Mouse (Mus musculus) MEL (cell line): ENCODE results near the gene Fgfr2. TPM values are rescaled to one million over a fixed set of nuclear protein-coding genes. Genes with fewer than 3 reads are reported as not detected.

Experiments used
- DNase-seq: peaks from one replicate; pipeline ENCODE4 v3.0.0; 2011; ENCODE audit warnings: low read depth, low spot score
- H3K27ac ChIP-seq: 2 replicates; pipeline ENCODE4 v1.5.1; 2012; ENCODE audit warnings: low read depth, mild to moderate bottlenecking, control low read depth, low read length, moderate library complexity; ENCODE audit not compliant: control insufficient read depth
- H3K27me3 ChIP-seq, 2 experiments: fragments of 150-350 bp in 1 of 2; sonication (generic) in 1 of 2; 2 replicates each; pipeline ENCODE4 v1.6.1; 2012; ENCODE audit warnings: low read length in 2 of 2, mild to moderate bottlenecking in 2 of 2, improper control_type of control experiment in 1 of 2, moderate library complexity in 1 of 2; ENCODE audit not compliant: insufficient read depth in 2 of 2, control insufficient read depth in 1 of 2
- H3K36me3 ChIP-seq, 2 experiments: 2 replicates each; pipeline ENCODE4 v1.6.1; 2012 to 2014; ENCODE audit warnings: low read length in 2 of 2, improper control_type of control experiment in 1 of 2, inconsistent platforms in 1 of 2, mild to moderate bottlenecking in 1 of 2; ENCODE audit not compliant: insufficient read depth in 2 of 2, control insufficient read depth in 1 of 2
- H3K4me1 ChIP-seq, 2 experiments: fragments of 150-350 bp in 1 of 2; sonication (generic) in 1 of 2; 2 replicates each; pipeline ENCODE4 v1.6.1; 2012; ENCODE audit warnings: low read length in 2 of 2, improper control_type of control experiment in 1 of 2, mild to moderate bottlenecking in 1 of 2; ENCODE audit not compliant: insufficient read depth in 2 of 2, control insufficient read depth in 1 of 2
- H3K4me3 ChIP-seq, 2 experiments: fragments of 150-350 bp in 1 of 2; sonication (generic) in 1 of 2; 2 replicates each; pipeline ENCODE4 v1.5.1; 2012; ENCODE audit warnings: low read depth in 2 of 2, low read length in 2 of 2, mild to moderate bottlenecking in 2 of 2, moderate library complexity in 2 of 2, control low read depth in 1 of 2, improper control_type of control experiment in 1 of 2; ENCODE audit not compliant: control insufficient read depth in 1 of 2, insufficient read depth in 1 of 2
- H3K79me2 ChIP-seq: 2 replicates; pipeline ENCODE4 v1.6.1; 2012; ENCODE audit warnings: mild to moderate bottlenecking, low read length, moderate library complexity; ENCODE audit not compliant: control insufficient read depth, poor library complexity, insufficient read depth
- H3K9ac ChIP-seq: 2 replicates; pipeline ENCODE4 v1.6.1; 2012; ENCODE audit warnings: low read depth, mild to moderate bottlenecking, control low read depth, low read length, moderate library complexity; ENCODE audit not compliant: control insufficient read depth, poor library complexity, severe bottlenecking
- H3K9me3 ChIP-seq: fragments of 150-350 bp; sonication (generic); replicated peaks from 2 replicates; pipeline ENCODE4 v1.6.1; 2012; ENCODE audit warnings: mild to moderate bottlenecking, low read length, improper control_type of control experiment, moderate library complexity; ENCODE audit not compliant: insufficient read depth
- BHLHE40 ChIP-seq: IDR thresholded peaks from 2 replicates; pipeline ENCODE4 v1.6.1; 2012; ENCODE audit warnings: low read depth, mild to moderate bottlenecking, inconsistent platforms, low read length, improper control_type of control experiment, borderline replicate concordance
- CHD1 ChIP-seq: IDR thresholded peaks from 2 replicates; pipeline ENCODE4 v1.6.1; 2012; ENCODE audit warnings: low read depth, mild to moderate bottlenecking, inconsistent platforms, low read length, improper control_type of control experiment
- CHD2 ChIP-seq: IDR thresholded peaks from 2 replicates; pipeline ENCODE4 v1.6.1; 2011; ENCODE audit warnings: low read length, improper control_type of control experiment
- E2F4 ChIP-seq: IDR thresholded peaks from 2 replicates; pipeline ENCODE4 v1.6.1; 2011; ENCODE audit warnings: low read depth, low read length, improper control_type of control experiment, borderline replicate concordance
- EP300 ChIP-seq, 2 experiments: IDR thresholded peaks; 2 replicates each; pipeline ENCODE4 v1.6.1; 2011; ENCODE audit warnings: improper control_type of control experiment in 2 of 2, low read length in 2 of 2, low read depth in 1 of 2, mild to moderate bottlenecking in 1 of 2
- ETS1 ChIP-seq: IDR thresholded peaks from 2 replicates; pipeline ENCODE4 v1.6.1; 2012; ENCODE audit warnings: low read depth, mild to moderate bottlenecking, inconsistent platforms, low read length, improper control_type of control experiment, moderate library complexity
- GABPA ChIP-seq: IDR thresholded peaks from 2 replicates; pipeline ENCODE4 v1.6.1; 2012; ENCODE audit warnings: low read depth, mild to moderate bottlenecking, inconsistent platforms, low read length, improper control_type of control experiment, moderate library complexity
- HCFC1 ChIP-seq: IDR thresholded peaks from 2 replicates; pipeline ENCODE4 v1.6.1; 2012; ENCODE audit warnings: low read depth, mild to moderate bottlenecking, inconsistent platforms, low read length, improper control_type of control experiment, moderate library complexity
- JUND ChIP-seq: IDR thresholded peaks from 2 replicates; pipeline ENCODE4 v1.6.1; 2011; ENCODE audit warnings: low read depth, mild to moderate bottlenecking, improper control_type of control experiment, low read length
- KAT2A ChIP-seq: conservative IDR thresholded peaks from 2 replicates; pipeline ENCODE4 v1.6.1; 2012; ENCODE audit warnings: low read depth, low read length, improper control_type of control experiment, inconsistent platforms
- MAZ ChIP-seq: IDR thresholded peaks from 2 replicates; pipeline ENCODE4 v1.6.1; 2012; ENCODE audit warnings: low read depth, mild to moderate bottlenecking, inconsistent platforms, low read length, improper control_type of control experiment
- MEF2A ChIP-seq: IDR thresholded peaks from 2 replicates; pipeline ENCODE4 v1.6.1; 2014; ENCODE audit warnings: low read depth, mild to moderate bottlenecking, inconsistent platforms, low read length, improper control_type of control experiment; ENCODE audit not compliant: poor library complexity, insufficient replicate concordance, severe bottlenecking; ENCODE audit errors: extremely low read depth
- MXI1 ChIP-seq: IDR thresholded peaks from 2 replicates; pipeline ENCODE4 v1.6.1; 2011; ENCODE audit warnings: mild to moderate bottlenecking, low read depth, low read length, improper control_type of control experiment
- MYC ChIP-seq: IDR thresholded peaks from 2 replicates; pipeline ENCODE4 v1.6.1; 2011; ENCODE audit warnings: low read depth, mild to moderate bottlenecking, low read length, improper control_type of control experiment, moderate library complexity
- NRF1 ChIP-seq: IDR thresholded peaks from 2 replicates; pipeline ENCODE4 v1.6.1; 2014; ENCODE audit warnings: low read depth, mild to moderate bottlenecking, inconsistent platforms, low read length, improper control_type of control experiment, moderate library complexity; ENCODE audit not compliant: poor library complexity, insufficient read depth, severe bottlenecking
- POLR2AphosphoS2 ChIP-seq: IDR thresholded peaks from 2 replicates; pipeline ENCODE4 v1.6.1; 2011; ENCODE audit warnings: low read length, improper control_type of control experiment
- POLR2AphosphoS5 ChIP-seq: IDR thresholded peaks from 2 replicates; pipeline ENCODE4 v1.6.1; 2012; ENCODE audit warnings: low read depth, borderline replicate concordance, mild to moderate bottlenecking, inconsistent platforms, low read length, moderate library complexity, mixed read lengths
- RCOR1 ChIP-seq: IDR thresholded peaks from 2 replicates; pipeline ENCODE4 v1.6.1; 2012; ENCODE audit warnings: low read depth, mild to moderate bottlenecking, inconsistent platforms, low read length, improper control_type of control experiment
- SIN3A ChIP-seq: IDR thresholded peaks from 2 replicates; pipeline ENCODE4 v1.6.1; 2012; ENCODE audit warnings: low read length, improper control_type of control experiment, inconsistent platforms
- SMC3 ChIP-seq: IDR thresholded peaks from 2 replicates; pipeline ENCODE4 v1.6.1; 2011; ENCODE audit warnings: low read depth, low read length, improper control_type of control experiment
- TAL1 ChIP-seq: IDR thresholded peaks from 2 replicates; pipeline ENCODE4 v1.6.1; 2012; ENCODE audit warnings: mild to moderate bottlenecking, inconsistent platforms, low read length, moderate library complexity, mixed read lengths
- TCF12 ChIP-seq: IDR thresholded peaks from 2 replicates; pipeline ENCODE4 v1.6.1; 2014; ENCODE audit warnings: low read depth, mild to moderate bottlenecking, inconsistent platforms, low read length, improper control_type of control experiment, moderate library complexity
- ZKSCAN1 ChIP-seq: IDR thresholded peaks from 2 replicates; pipeline ENCODE4 v1.6.1; 2012; ENCODE audit warnings: low read depth, mild to moderate bottlenecking, inconsistent platforms, low read length, improper control_type of control experiment, moderate library complexity
- ZMIZ1 ChIP-seq: IDR thresholded peaks from 2 replicates; pipeline ENCODE4 v1.6.1; 2012; ENCODE audit warnings: low read depth, mild to moderate bottlenecking, inconsistent platforms, low read length, improper control_type of control experiment, moderate library complexity
- polyA plus RNA-seq, 2 experiments: library from polyadenylated mRNA; stranded (reverse) in 1 of 2; unstranded in 1 of 2; fragments of >175 nt in 1 of 2; fragments of >200 nt in 1 of 2; gene quantifications; 2 replicates each; pipeline versions ENCODE4 v1.2.1 to v1.2.4; 2012; ENCODE audit warnings: low replicate concordance in 2 of 2, low read depth in 1 of 2; ENCODE audit not compliant: insufficient read length in 2 of 2, insufficient read depth in 1 of 2, missing spikeins in 1 of 2
- total RNA-seq: library from RNA; depleted of rRNA; stranded (reverse); fragments of 300-350 nt; gene quantifications from 2 replicates; pipeline ENCODE4 v1.2.3, GENCODE M21; 2012

The Fgfr2 gene
- total and polyA plus RNA-seq, 3 experiments: not detected

DNA sequence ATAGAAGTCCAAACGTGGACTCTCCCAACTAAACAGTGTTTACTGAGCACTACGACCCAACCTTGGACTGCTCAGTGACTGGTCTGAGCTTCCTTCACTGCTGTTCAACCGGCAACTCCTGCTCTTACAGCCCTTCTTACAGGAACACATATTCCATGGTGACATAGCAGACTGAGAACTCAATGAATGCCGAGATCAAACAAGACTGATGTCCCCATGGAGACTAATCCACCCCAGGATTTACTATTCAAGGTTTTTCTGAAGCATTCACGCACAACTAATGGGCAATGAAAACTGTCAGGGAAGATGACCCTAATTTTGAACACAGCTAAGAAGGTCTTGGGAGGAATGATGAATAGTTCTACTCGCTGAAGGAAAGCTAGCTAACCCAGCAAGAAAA lies 2650.5 kb downstream of the Fgfr2 start:
- TF ChIP-seq ETS1 (no peak), KAT2A (no peak), ZMIZ1 (no peak), CHD1 (no peak), TCF12 (no peak), CHD2 (no peak), RCOR1 (no peak), MAZ (no peak), ZKSCAN1 (no peak), MEF2A (no peak), JUND (no peak), NRF1 (no peak), MYC (no peak), MXI1 (no peak)
- Histone ChIP-seq H3K36me3 (peaks cover 3 to 6% of the 10 kb centered on the region in 2 experiments), H3K79me2 (no peaks in the 10 kb centered on the region), H3K4me1 (peaks cover 0 to 3% of the 10 kb centered on the region in 2 experiments; a peak in 2 of 4 replicates), H3K9ac (no peak overlapping the region), H3K4me3 (no peak overlapping the region), H3K27me3 (no peaks in the 10 kb centered on the region), H3K27ac (no peak overlapping the region), H3K9me3 (no peaks in the 10 kb centered on the region)
- no peak for DNase-seq

DNA sequence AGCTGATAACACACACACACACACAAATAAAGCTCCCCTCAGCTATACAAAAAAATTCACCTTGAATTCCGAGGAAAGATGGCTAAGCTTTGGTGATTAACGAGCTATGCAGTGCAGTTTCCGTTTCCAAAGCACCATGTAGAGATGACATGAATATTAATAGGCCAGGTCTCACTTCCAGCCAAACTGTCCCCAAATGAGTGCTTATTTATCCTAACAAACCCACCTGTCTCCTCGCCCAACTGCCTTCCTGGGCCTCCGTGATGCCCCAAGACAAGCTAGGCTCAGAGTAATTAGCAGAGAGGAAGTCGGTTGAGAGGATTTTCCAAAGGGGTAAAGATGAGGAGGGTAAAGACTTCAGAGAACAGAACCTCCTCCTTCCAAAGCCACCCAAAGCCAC lies 2652.1 kb downstream of the Fgfr2 start:
- Histone ChIP-seq H3K4me3 (no peak overlapping the region), H3K9ac (no peak overlapping the region), H3K36me3 (peaks cover 4 to 6% of the 10 kb centered on the region in 2 experiments), H3K27me3 (no peaks in the 10 kb centered on the region), H3K9me3 (no peaks in the 10 kb centered on the region), H3K27ac (no peak overlapping the region), H3K4me1 (peaks cover 0 to 3% of the 10 kb centered on the region in 2 experiments; a peak in 2 of 4 replicates), H3K79me2 (no peaks in the 10 kb centered on the region)
- DNase-seq: no peak
- TF ChIP-seq POLR2AphosphoS5 (no peak), E2F4 (no peak), SMC3 (no peak), RCOR1 (no peak), CHD2 (no peak), TAL1 (no peak), SIN3A (no peak), GABPA (no peak), EP300 (IDR thresholded peaks at IDR 0.05; ENCODE audit: low read depth in 1 of 2, low read length in 2 of 2) (no peak), BHLHE40 (no peak), NRF1 (no peak), ZMIZ1 (no peak), HCFC1 (no peak), POLR2AphosphoS2 (no peak)
- TF ChIP-seq, all 39 proteins: peak for 0
